Mouse (Mus musculus): ENCODE results near the gene Slc52a3. TPM values are rescaled to one million over a fixed set of nuclear protein-coding genes. Genes with fewer than 3 reads are reported as not detected.

Slc52a3 gene
- polyA plus RNA-seq, 1 experiment from 2014 or later = 1.4 TPM

DNA sequence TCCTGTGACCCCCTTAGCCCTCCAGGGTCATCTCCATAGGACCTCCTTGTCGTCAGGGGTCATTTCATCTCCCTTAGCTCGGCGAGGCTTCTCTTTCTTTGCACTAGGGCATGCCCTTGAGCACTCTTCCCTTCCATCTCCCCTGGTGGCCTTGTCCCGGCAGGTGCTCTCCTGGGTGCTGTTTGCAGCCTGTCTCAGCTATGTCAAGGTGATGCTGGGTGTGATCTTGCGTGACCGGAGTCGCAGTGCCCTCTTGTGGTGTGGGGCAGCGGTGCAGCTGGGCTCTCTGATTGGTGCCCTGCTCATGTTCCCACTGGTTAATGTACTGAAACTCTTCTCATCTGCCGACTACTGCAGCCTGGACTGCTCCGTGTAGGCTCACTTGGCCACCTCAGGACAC lies 11.5 kb downstream of the Slc52a3 start:
- Histone ChIP-seq H3K27ac (no peak overlapping the region), H3K4me2 (replicated peaks) (no peak overlapping the region), H3K4me1 (replicated peaks; ENCODE audit: control insufficient read depth, insufficient read depth, low read length) (0 out of 2 replicates have a peak, but pooled peaks cover 2% of the 10 kb centered on the region), H3K4me3 (replicated peaks; ENCODE audit: low read length) (no peak overlapping the region), H3K9ac (no peak overlapping the region), H3K9me3 (ENCODE audit: control insufficient read depth, low read length) (no peaks in the 10 kb centered on the region), H3K36me3 (replicated peaks; ENCODE audit: control insufficient read depth, insufficient read depth) (no peaks in the 10 kb centered on the region), H3K27me3 (ENCODE audit: control insufficient read depth, insufficient read depth, low read length) (no peaks in the 10 kb centered on the region)
- WGBS = 64% methylated on average over 10 of the region's 10 CpGs
- ATAC-seq (ENCODE audit: low FRiP score) = no peak
- DNase-seq (ENCODE audit: low spot score) = no peak

GRCm38 (mm10) chr2:152009061-152009779 lies 12.9 kb downstream of the Slc52a3 start:
- no peak overlapping the region for H3K27ac ChIP-seq
- no peak for ATAC-seq (ENCODE audit: low FRiP score)
- H3K27me3 ChIP-seq (ENCODE audit: control insufficient read depth, insufficient read depth, low read length) = no peaks in the 10 kb centered on the region
- H3K9me3 ChIP-seq (ENCODE audit: control insufficient read depth, low read length) = no peaks in the 10 kb centered on the region
- 0 out of 2 replicates have a peak, but pooled peaks cover 2% of the 10 kb centered on the region for H3K4me1 ChIP-seq (replicated peaks; ENCODE audit: control insufficient read depth, insufficient read depth, low read length)
- H3K9ac ChIP-seq = no peak overlapping the region
- H3K36me3 ChIP-seq (replicated peaks; ENCODE audit: control insufficient read depth, insufficient read depth) = no peaks in the 10 kb centered on the region
- WGBS = 95% methylated on average over 15 of the region's 15 CpGs
- no peak overlapping the region for H3K4me3 ChIP-seq (replicated peaks; ENCODE audit: low read length)
- no peak overlapping the region for H3K4me2 ChIP-seq (replicated peaks)
- no peak for DNase-seq (ENCODE audit: low spot score)

- Histone ChIP-seq H3K27ac (no peak overlapping the region), H3K36me3 (replicated peaks; ENCODE audit: control insufficient read depth, insufficient read depth) (no peaks in the 10 kb centered on the region), H3K4me3 (replicated peaks; ENCODE audit: low read length) (no peak overlapping the region), H3K4me1 (replicated peaks; ENCODE audit: control insufficient read depth, insufficient read depth, low read length) (0 out of 2 replicates have a peak, but pooled peaks cover 2% of the 10 kb centered on the region), H3K9me3 (ENCODE audit: control insufficient read depth, low read length) (no peaks in the 10 kb centered on the region), H3K27me3 (ENCODE audit: control insufficient read depth, insufficient read depth, low read length) (no peaks in the 10 kb centered on the region), H3K4me2 (replicated peaks) (no peak overlapping the region), H3K9ac (no peak overlapping the region)
- 83% methylated on average over 9 of the region's 9 CpGs for WGBS
- ATAC-seq (ENCODE audit: low FRiP score) (no peak), DNase-seq (ENCODE audit: low spot score) (no peak)
Measured at GRCm38 (mm10) chr2:152010251-152010650, 13.9 kb downstream of the Slc52a3 start.

DNA sequence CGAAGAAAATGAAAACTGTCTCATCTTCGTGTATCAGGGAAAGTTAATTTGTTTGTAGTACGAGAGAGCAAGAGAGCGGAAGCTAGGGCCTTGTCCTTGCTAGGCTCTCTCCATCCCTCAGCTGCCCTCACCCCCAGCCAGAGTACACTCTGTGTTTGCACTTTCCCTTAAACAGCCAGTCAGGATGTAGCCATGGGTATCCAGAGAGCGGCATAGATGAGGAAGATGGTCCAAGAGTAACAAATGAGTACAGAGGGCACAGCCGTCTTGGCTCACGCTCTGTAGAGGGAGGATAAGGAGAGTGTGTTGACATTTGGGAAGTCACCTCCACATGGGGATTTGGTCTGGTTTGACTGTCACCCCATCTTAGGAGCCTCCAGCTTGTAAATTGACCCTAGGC lies 14.3 kb downstream of the Slc52a3 start:
- Histone ChIP-seq H3K4me3 (replicated peaks; ENCODE audit: low read length) (no peak overlapping the region), H3K4me1 (replicated peaks; ENCODE audit: control insufficient read depth, insufficient read depth, low read length) (0 out of 2 replicates have a peak, but pooled peaks cover 2% of the 10 kb centered on the region), H3K27me3 (ENCODE audit: control insufficient read depth, insufficient read depth, low read length) (no peaks in the 10 kb centered on the region), H3K9me3 (ENCODE audit: control insufficient read depth, low read length) (no peaks in the 10 kb centered on the region), H3K36me3 (replicated peaks; ENCODE audit: control insufficient read depth, insufficient read depth) (no peaks in the 10 kb centered on the region), H3K9ac (no peak overlapping the region), H3K27ac (no peak overlapping the region), H3K4me2 (replicated peaks) (no peak overlapping the region)
- ATAC-seq (ENCODE audit: low FRiP score) (no peak), DNase-seq (ENCODE audit: low spot score) (no peak)
- WGBS = 91% methylated on average over 7 of the region's 7 CpGs

DNA sequence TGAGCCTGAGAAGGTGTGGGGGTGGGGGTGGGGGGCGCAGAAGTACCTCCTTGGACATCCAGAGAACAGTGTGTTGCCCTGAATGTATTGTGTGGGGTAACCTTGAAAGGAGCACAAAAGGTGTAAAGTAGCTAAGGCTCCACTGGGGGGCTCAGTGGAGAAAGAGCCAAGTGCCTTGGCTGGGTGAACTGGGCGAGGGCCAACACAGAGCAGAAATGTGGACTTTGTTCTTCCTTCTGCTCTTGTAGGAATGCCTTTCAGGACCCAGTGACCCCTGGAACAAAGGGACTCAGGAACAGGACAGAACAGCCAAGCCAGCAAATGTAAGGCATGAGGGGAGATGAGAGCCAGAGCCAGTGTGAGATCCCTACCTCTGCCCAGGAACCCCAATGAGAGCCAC lies 15.4 kb downstream of the Slc52a3 start:
- ATAC-seq (ENCODE audit: low FRiP score) (peak; percentile 36; the same call in 1 of the 2 replicates), DNase-seq (ENCODE audit: low spot score) (peak; percentile 34)
- 45% methylated on average over 2 of the region's 2 CpGs for WGBS
- Histone ChIP-seq H3K27me3 (ENCODE audit: control insufficient read depth, insufficient read depth, low read length) (no peaks in the 10 kb centered on the region), H3K36me3 (replicated peaks; ENCODE audit: control insufficient read depth, insufficient read depth) (no peaks in the 10 kb centered on the region), H3K4me1 (replicated peaks; ENCODE audit: control insufficient read depth, insufficient read depth, low read length) (0 out of 2 replicates have a peak, but pooled peaks cover 2% of the 10 kb centered on the region), H3K4me3 (replicated peaks; ENCODE audit: low read length) (no peak overlapping the region), H3K9me3 (ENCODE audit: control insufficient read depth, low read length) (no peaks in the 10 kb centered on the region), H3K27ac (no peak overlapping the region), H3K4me2 (replicated peaks) (no peak overlapping the region), H3K9ac (no peak overlapping the region)

DNA sequence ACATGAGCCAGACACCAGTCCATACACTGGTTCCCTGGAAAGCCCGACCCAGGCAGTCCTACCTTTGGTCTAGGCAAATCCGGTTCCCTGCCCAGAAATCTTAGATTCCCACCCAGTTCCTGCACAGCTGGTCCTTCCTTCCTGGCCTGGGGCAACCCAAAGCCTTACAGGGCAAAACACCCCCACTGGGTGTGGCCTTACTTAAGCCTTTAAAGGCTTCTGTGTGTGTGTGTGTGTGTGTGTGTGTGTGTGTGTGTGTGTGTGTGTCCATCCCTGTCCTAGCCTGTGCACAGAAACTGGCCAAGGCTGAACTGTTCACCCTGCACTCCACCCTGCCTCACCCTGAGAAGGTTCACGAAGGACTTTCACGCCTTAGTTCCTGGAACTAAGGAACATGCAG lies 15.9 kb downstream of the Slc52a3 start:
- no peak overlapping the region for H3K4me3 ChIP-seq (replicated peaks; ENCODE audit: low read length)
- H3K4me1 ChIP-seq (replicated peaks; ENCODE audit: control insufficient read depth, insufficient read depth, low read length) = 0 out of 2 replicates have a peak, but pooled peaks cover 2% of the 10 kb centered on the region
- no peaks in the 10 kb centered on the region for H3K9me3 ChIP-seq (ENCODE audit: control insufficient read depth, low read length)
- H3K4me2 ChIP-seq (replicated peaks) = no peak overlapping the region
- WGBS = 87% methylated on average over 4 of the region's 4 CpGs
- no peak overlapping the region for H3K27ac ChIP-seq
- no peaks in the 10 kb centered on the region for H3K36me3 ChIP-seq (replicated peaks; ENCODE audit: control insufficient read depth, insufficient read depth)
- DNase-seq (ENCODE audit: low spot score) (no peak), ATAC-seq (ENCODE audit: low FRiP score) (no peak)
- no peak overlapping the region for H3K9ac ChIP-seq
- no peaks in the 10 kb centered on the region for H3K27me3 ChIP-seq (ENCODE audit: control insufficient read depth, insufficient read depth, low read length)

DNA sequence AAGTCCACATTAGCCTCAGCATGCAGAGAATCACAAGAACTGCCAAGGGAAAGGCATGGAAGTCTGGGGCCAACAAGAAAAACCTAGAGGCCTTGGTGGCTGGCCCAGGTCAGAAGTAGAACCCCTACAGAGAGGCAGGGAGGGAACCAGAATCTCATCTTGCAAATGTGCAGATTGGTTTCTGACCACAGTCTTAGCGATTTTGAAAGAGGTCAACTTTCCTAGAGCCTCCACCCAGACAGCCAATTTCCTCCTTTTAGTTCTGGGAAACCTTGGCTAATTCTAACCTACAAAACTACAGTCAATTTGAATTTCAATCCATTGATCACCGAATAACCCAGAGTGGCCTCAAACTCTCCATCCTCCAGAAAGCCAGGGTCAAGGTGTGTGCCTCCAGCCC lies 16.4 kb downstream of the Slc52a3 start:
- WGBS = 84% methylated on average over 2 of the region's 2 CpGs
- Histone ChIP-seq H3K9me3 (ENCODE audit: control insufficient read depth, low read length) (no peaks in the 10 kb centered on the region), H3K4me3 (replicated peaks; ENCODE audit: low read length) (no peak overlapping the region), H3K9ac (no peak overlapping the region), H3K27ac (no peak overlapping the region), H3K27me3 (ENCODE audit: control insufficient read depth, insufficient read depth, low read length) (no peaks in the 10 kb centered on the region), H3K4me1 (replicated peaks; ENCODE audit: control insufficient read depth, insufficient read depth, low read length) (0 out of 2 replicates have a peak, but pooled peaks cover 2% of the 10 kb centered on the region), H3K4me2 (replicated peaks) (no peak overlapping the region), H3K36me3 (replicated peaks; ENCODE audit: control insufficient read depth, insufficient read depth) (no peaks in the 10 kb centered on the region)
- DNase-seq (ENCODE audit: low spot score) (no peak), ATAC-seq (ENCODE audit: low FRiP score) (no peak)

DNA sequence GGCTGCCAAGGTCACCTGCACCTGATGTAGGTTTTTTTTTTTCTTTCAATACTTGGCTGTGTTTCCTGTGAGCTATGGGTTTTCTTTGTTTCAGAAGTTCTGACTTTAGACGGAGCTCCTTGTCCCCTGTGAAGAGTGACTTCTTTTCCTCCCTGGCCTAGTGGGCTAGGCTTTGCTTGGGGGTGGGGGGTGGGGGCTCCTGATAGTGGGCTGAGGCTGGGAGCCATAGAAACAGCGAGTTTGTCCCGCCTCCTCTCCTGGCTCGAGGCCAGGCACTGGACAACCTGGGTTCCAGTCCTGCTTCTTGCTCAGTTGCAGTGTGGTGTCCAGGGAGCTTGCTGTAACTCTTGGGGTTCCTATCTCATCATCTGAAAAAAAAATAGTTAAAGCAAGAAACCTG lies 19.7 kb downstream of the Slc52a3 start:
- no peaks in the 10 kb centered on the region for H3K27me3 ChIP-seq (ENCODE audit: control insufficient read depth, insufficient read depth, low read length)
- no peak overlapping the region for H3K27ac ChIP-seq
- H3K4me1 ChIP-seq (replicated peaks; ENCODE audit: control insufficient read depth, insufficient read depth, low read length) = 0 out of 2 replicates have a peak, but pooled peaks cover 2% of the 10 kb centered on the region
- H3K36me3 ChIP-seq (replicated peaks; ENCODE audit: control insufficient read depth, insufficient read depth) = no peaks in the 10 kb centered on the region
- H3K4me2 ChIP-seq (replicated peaks) = no peak overlapping the region
- no peaks in the 10 kb centered on the region for H3K9me3 ChIP-seq (ENCODE audit: control insufficient read depth, low read length)
- H3K4me3 ChIP-seq (replicated peaks; ENCODE audit: low read length) = no peak overlapping the region
- no peak for DNase-seq (ENCODE audit: low spot score)
- 40% methylated on average over 4 of the region's 4 CpGs for WGBS
- ATAC-seq (ENCODE audit: low FRiP score) = no peak
- no peak overlapping the region for H3K9ac ChIP-seq

DNA sequence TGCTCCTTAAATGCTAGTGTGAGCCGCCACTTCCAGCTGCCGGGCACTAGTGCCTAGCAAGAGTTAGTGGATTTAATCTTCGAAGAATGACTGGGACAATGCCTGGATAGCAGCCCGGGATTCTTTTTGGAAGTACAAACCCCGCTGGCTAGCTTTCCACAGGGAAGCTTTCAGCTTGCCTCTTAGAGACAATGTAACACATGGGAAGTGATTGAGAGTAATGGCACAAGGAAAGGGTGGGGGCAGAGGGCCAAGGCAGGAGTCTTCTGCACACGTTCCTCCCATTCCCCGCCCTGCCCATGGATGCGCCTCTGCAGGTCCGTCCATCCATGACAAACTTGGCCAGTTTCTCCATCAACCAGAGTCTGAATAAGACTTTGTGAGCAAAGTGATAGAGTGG lies 20.4 kb downstream of the Slc52a3 start:
- ATAC-seq (ENCODE audit: low FRiP score) (no peak), DNase-seq (ENCODE audit: low spot score) (no peak)
- no peaks in the 10 kb centered on the region for H3K27me3 ChIP-seq (ENCODE audit: control insufficient read depth, insufficient read depth, low read length)
- H3K4me2 ChIP-seq (replicated peaks) = no peak overlapping the region
- H3K4me1 ChIP-seq (replicated peaks; ENCODE audit: control insufficient read depth, insufficient read depth, low read length) = no peaks in the 10 kb centered on the region
- no peak overlapping the region for H3K4me3 ChIP-seq (replicated peaks; ENCODE audit: low read length)
- no peaks in the 10 kb centered on the region for H3K9me3 ChIP-seq (ENCODE audit: control insufficient read depth, low read length)
- no peak overlapping the region for H3K9ac ChIP-seq
- H3K36me3 ChIP-seq (replicated peaks; ENCODE audit: control insufficient read depth, insufficient read depth) = no peaks in the 10 kb centered on the region
- no peak overlapping the region for H3K27ac ChIP-seq
- 53% methylated on average over 9 of the region's 9 CpGs for WGBS

All from hindbrain, embryonic 14.5 days (tissue).